Mouse (Mus musculus): Measurements from ENCODE around the gene Frmd5.

DNA sequence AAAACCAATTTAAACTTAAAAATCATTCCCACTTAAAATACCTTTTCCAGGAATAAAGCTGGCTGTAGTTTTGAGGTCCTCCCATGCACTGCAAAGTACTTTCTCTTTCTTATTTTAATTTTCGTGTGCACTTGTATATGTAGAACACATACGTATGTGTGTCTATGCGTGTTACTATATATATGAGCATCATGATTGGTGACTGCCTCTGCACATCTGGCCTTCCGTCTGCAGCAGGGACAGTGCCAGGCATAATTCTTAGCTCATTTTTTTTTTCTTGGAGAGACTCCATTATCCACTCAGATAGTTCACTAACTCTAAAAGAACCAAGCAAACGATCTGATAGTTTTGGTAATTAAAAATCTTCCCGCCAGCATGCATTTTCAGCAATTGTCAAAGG, 56.8 kb downstream of the Frmd5 start:
- TF ChIP-seq POLR2A (IDR thresholded peaks at IDR 0.05; ENCODE audit: borderline replicate concordance, extremely low read depth, insufficient read depth, insufficient read length, poor library complexity, severe bottlenecking) (no peak), CTCF (IDR thresholded peaks at IDR 0.05; ENCODE audit: borderline replicate concordance, extremely low read depth, insufficient read depth, insufficient read length) (no peak)

All from brain, embryonic 14.5 days (tissue).